Mouse (Mus musculus) bone marrow macrophage, adult 2 months (primary cell): ENCODE data around the gene Pafah1b3.

Experiments
- CTCF ChIP-seq: IDR thresholded peaks from 2 replicates; pipeline ENCODE4 v1.5.1; 2012; ENCODE audit warnings: low read depth, mild to moderate bottlenecking, low read length, moderate library complexity
- POLR2A ChIP-seq: IDR thresholded peaks from 2 replicates; pipeline ENCODE4 v1.6.1; 2012; ENCODE audit warnings: mild to moderate bottlenecking, low read depth, low read length, borderline replicate concordance

GRCm38 (mm10) chr7:25341000-25341784 is 43.4 kb upstream of the Pafah1b3 start:
- TF ChIP-seq CTCF (no peak), POLR2A (no peak)
